Mouse (Mus musculus) cerebral cortex, adult 2 months (tissue): Measurements from ENCODE around the gene Heg1.

Experiments
- WGBS: fragments of 180-500 bp; shearing (Covaris S2); methylation state at CpG from one replicate; pipeline ENCODE4 v1.1.7; 2018; 5-methylcytosine and 5-hydroxymethylcytosine counted together

Gene Heg1

DNA sequence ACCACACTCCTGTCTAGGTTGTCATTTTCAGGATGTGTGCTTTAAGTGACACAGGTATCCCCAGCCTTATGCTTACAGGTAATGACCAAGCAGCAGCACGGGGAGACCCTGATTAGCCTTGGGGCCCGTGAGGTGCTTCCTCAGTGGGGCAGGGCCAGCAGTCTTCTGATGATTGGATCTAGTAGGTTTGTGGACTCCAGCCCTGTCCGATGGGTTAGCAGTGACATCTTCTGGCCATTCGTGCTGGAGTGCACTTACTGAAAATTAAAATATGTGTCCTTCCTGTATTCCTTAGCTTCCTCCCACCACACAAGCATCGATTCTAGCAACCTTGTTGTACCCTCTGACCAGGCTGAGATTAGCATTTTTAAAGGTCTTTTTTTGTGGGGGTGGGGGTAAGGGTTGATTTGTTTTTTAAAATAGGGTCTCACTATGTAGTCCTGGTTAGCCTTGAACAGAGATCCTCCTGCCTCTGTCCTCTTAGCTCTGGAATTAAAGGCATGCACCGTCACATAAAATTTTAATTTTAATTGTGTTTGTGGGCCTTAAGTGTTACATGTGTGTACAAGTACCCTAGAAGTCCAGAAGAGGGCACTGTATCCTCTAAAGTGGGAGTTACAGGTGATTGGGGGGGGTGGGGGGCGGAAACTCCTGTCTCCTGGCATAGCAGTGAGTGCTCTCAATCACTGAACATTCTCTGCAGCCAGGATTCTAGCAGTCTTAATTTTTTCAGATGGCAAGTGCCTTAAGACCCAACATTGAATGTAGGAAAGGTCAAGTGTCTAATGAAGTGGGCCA is 60.7 kb downstream of the Heg1 start:
- WGBS, result 52% methylated on average over 7 of the region's 7 CpGs

DNA sequence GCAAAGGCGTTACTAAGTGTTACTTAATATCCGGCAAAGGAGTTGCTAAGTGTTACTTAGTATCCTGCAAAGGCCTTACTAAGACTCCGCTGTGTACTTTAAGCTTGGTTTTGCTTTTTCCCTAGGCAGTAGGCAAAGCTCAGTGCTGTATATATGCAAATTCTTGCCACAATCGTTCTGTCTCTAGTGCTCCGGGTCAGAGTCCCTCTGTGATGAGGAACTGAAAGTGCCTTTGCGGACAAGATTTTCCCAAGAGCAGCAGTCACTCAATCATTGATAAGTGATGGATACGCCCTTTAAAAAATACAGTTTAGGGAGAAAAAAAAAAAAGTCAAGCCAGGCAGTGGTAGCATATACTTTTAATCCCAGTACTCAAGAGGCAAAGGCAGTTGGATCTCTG is 61.3 kb downstream of the Heg1 start:
- WGBS, result 82% methylated on average over 7 of the region's 7 CpGs

DNA sequence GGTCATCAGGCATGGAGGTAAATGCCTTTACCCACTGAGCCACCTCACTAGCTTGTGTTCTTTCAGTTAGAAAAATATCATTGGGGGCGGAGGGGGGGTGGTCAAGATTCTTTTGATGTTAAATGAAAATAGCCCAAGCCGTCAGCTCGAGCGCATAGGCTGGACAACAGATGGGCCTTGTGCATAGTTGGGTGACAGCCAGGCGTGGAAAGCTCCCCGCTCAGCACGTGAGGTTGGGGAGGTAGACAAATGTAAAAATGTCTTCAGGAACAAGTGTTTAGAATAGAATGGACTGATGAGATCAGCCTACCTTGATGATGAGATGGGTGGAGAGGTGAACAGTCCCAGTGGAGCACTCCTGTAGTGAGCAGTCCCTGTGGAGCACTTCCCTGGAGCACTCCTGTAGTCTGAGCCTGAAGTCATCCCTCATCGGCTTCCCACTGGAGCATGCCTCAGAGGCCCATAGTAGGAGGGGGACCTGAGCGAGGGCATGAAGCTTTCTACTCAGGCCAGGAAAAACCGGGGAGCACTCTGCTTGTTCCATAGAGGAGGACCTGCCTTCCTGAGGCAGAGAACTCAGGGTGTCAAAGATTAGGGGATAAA is 62.0 kb downstream of the Heg1 start:
- 57% methylated on average over 10 of the region's 10 CpGs for WGBS

DNA sequence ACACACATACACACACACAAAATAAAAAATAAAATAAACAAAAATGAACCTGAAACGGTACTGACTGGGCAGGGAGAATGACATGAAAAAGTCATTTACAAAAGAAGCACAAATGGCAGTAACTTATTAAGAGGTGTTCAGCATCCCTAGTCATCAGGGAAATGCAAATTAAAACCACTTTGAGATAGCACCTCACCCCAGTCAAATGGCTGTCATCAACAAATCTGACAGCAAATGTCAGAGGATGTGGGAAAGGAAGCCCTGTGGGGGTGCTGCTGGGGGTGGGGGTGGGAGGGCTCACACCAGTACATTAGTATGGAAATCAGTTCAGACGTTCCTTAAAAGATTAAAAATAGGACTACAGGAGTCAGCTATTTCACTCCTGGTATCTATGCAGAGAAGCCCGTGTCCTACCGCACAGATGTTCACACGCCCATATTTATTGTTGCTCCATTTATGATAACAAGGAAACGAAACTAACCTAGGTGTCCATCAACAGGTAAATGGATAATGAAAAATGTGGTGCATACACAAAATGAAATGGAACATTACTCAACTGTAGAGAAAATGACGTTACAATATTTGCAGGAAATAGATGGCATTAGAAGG is 63.3 kb downstream of the Heg1 start:
- WGBS, result 72% methylated on average over 7 of the region's 7 CpGs

DNA sequence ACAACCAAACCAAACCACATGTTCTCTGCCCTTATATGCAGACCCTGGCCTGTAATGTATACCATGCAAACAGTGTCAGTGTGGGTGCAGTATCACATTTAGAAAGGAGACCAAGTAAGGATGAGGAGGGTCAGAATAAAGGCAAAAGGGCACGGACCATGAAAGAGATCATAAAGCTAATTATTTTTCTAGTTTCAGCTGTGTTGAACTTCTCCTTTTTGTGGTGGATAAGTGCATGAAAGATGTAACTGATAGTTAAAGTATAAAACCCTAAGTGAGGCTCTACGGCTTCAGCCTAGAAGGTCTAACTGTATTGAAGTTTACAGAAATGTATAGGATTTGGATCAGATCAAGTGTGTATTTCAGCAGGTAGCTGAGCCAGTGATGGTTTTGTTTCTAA is 63.8 kb downstream of the Heg1 start:
- WGBS, result 98% methylated on average over 2 of the region's 2 CpGs

DNA sequence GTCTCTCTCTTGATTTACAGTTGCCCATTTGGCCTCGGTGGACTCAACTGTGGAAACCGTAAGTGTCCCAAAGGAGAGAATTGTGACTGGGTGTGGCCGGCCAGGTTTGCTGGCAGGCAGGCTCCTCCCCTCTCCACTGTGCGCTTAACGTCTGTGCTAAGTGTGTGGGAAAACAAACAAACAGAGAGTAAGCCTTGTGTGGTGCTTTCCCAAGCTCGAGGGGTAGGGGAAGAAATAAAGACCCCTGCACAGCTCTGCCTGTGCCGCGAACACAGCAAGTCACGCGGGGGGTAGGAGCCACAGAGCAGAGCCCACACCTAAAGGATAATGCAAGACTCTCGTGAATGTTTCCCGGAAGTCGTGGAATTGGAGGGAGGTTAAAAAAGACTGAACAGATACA is 67.0 kb downstream of the Heg1 start:
- 73% methylated on average over 13 of the region's 13 CpGs for WGBS

DNA sequence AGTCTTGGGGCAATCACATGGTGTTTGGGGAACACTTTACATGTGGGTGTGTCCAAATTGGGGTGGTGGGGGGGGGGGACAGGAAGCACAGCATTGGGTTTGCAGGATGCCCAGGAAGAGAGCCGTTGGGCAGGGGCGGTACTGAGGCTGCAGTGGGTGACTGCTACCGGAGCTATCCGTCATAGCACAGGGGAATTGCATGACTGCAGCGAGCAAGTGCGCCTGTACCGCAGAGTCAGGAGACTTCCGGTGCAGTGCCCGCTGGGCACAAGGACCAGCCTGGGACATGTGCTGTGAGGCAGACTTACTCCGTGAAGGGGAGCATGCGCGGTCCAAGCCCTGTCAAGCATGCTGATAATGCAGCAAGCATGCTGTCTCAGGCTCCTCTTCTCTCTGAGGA is 67.4 kb downstream of the Heg1 start:
- 76% methylated on average over 12 of the region's 12 CpGs for WGBS

DNA sequence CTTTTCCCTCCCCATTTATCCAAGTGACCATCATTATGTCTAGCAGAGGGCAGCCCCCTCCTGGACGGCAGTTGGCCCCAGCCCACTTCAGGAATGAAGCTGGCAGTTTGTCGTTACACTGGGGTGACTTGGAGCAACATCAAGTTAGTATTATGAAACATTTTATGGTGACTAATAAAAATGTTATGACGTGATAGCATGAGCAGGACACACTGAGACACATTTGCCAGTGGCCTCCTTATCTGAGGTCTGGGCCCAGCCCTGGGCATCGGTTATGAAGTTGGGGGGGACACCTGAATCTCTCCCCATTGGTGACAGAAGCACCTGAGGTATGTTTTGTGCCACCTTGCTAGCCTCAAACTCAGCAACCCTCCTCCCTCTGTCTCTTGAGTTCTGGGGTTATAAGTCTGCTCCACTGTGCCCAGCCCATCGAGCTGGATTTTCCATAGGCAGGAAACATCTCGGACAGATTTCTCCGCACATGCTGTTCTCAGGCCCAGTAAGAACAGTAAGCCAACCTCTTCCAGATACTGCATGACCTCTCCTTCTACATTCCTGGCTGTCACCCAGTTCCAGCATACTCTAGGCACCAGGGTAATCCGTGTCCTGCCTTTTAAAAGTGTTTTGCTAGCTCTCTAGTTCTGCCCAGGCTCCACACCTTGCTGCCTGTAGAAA is 68.9 kb downstream of the Heg1 start:
- 89% methylated on average over 8 of the region's 8 CpGs for WGBS

DNA sequence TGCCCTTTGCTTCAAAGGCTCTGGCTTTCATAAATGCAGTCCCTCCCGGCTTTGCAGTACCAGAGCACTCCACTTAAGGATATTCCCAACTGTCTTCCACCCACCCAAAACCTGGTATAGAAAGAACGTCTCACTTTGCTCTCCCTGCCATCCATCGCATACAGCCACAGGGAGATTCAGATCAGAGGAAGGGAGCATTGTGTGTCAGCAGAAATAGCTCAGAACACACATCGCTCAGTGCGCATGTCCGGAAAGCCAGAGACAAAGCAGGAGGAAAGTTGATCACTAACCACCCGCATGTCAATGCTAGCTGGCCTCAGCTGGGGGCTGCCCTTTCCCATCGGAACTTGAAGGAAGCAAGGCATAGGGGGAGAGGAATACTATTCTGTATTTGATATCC is 71.1 kb downstream of the Heg1 start:
- WGBS, result 44% methylated on average over 8 of the region's 8 CpGs

DNA sequence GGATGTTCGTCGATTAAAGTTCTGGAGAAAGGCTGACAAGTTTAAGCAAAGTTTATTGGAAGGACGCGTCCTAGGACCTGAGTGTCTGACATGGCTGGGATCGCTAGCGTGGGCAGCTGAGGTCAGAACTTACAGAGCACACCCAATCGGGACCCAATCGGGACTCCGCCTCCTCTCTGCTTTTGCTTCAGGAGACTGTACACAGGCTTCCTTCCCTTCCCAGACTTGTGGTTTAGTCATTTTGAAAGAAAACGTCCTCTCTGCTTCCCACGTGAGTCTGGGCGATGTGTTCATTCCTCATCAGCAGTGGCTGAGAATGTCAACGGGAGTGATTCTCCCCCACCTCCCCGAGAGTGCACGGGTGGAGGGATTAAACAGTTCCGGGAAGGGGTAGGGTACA is 71.8 kb downstream of the Heg1 start:
- WGBS, result 47% methylated on average over 16 of the region's 16 CpGs

DNA sequence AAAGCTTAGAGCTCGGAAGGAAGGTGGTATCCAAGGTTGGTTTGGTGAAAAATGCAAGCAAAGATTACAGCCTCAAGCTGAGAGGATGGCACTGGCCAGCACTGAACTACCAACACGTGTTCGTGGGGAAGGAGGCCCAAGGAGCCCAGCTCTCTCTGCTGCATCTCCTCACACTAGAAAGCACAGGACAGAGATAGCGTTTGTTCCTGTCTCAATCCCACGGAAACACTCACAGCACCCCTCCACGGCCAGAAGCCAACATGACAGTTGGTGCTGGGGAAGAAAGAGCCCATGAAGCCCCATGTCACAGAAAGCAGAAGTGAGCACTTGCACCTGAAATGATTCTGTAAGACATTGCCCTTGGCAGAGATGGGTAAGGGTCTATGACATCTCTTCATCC is 72.2 kb downstream of the Heg1 start:
- WGBS, result 40% methylated on average over 6 of the region's 6 CpGs

DNA sequence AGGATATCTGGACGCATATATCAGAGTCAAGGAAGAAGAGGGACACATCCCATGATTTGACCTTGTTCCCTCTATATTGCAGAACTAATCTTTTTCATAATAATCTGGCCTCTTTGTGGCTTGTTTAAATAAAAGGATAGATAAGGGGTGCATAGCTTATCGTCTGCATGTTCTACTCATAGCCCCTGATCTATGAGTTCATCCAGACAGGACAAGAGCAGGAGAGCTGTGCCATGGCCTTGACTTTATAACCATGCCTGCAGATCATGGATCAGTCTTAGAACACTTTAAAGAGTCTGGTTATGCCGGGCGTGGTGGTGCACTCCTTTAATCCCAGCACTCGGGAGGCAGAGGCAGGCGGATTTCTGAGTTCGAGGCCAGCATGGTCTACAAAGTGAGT is 75.0 kb downstream of the Heg1 start:
- 97% methylated on average over 7 of the region's 7 CpGs for WGBS

DNA sequence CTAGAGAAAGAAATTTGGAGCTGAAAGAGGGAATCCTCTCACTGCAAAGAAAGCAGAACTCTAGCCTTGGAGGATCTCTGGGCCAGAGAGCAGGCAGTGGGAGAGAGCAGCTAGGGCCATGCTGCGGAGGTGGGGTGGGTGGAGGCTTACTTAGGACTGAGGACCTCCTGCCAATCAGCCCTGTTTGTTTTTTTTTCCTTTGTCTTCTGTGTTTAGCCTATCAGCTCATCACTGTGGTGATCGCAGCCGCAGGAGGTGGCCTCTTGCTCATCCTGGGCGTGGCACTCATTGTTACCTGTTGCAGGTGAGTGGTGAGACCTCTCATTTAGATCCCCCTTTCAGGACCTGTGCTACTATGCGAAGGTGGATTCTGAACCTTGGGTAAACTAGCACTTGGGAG is 76.4 kb downstream of the Heg1 start:
- WGBS, result 66% methylated on average over 5 of the region's 5 CpGs

DNA sequence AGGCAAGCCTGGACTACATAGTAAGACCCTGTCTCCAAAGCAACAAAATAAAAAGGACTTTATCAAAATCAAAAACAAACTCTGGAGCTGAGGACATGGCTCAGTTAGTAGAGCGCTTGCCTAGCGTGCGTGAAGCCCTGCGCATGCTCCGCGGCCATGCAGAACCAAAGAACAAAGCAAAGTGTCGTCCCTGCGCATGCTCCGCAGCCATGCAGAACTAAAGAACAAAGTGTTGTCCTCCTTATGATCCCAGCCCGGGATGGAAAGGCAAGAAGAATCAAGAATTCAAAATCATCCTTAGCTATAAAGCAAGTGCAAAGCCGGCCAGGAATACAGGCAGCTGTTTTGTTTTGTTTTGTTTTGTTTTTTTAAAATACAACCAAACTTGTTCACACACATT is 76.8 kb downstream of the Heg1 start:
- 86% methylated on average over 11 of the region's 11 CpGs for WGBS

DNA sequence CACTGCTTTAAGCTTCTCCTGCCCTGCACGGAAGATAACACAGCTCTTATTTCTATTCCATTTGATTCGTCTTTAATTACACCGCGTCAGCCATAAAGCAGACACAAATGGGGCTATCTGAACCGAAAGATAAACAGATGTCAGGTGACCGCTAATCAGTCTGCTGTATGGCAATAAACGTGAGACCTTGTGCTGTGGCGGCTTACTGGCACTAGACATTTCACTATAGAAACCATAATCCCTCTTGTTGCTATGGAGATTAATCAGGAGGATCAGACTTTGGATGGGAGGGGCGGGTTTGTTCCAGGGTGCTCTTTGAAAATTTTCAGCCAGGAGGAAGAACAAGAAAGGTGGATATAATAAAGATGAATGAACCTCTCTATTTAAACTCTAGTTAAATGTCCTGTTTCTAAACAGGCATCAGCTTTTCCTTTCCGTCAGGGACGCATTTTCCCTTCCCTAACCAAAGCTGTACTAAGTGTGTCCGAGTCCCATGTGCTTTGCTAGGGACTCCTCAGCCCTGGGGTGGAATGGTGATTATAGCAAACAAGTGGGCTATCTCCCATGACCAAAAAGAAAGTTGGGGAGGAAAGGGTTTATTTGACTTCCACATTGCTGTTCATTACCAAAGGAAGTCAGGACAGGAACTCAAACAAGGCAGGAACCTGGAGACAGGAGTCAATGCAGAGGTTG is 80.5 kb downstream of the Heg1 start:
- 46% methylated on average over 12 of the region's 12 CpGs for WGBS

DNA sequence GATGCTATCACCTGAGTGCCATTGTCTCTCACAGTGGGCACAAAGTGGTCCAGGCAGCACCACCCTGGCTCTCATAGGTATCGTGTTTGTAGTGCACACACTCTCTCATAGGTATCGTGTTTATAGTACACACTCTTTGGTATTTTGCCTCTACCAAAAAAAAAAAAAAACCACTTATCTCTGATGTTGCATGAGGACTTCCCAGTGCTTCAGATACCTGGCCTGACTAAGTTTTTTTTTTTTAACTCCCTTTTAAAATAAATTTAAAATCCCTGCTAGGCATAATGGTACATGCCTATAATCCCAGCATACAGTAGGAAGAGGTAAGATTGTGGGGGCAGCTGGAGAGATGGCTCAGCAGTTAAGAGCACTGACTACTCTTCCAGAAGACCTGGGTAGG is 81.3 kb downstream of the Heg1 start:
- 96% methylated on average over 2 of the region's 2 CpGs for WGBS

DNA sequence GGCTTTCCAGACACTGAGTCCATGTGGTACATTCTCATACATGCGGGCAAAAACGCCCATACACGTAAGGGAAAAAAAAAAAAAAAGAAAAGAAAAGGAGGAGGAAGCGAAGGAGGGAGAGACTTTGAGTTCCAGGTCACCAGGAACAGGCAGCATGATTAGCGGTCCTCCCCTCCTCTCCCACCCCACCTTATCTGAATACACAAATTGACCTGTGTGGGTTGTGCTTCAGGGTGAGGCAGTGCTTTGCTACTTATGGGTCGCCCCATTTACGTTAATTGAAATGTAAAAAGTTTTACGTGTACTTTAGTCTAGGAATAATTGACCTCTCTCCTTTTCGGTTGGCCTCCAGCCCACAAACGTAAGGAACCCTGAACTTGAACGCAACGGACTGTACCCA is 82.1 kb downstream of the Heg1 start:
- 88% methylated on average over 12 of the region's 12 CpGs for WGBS

DNA sequence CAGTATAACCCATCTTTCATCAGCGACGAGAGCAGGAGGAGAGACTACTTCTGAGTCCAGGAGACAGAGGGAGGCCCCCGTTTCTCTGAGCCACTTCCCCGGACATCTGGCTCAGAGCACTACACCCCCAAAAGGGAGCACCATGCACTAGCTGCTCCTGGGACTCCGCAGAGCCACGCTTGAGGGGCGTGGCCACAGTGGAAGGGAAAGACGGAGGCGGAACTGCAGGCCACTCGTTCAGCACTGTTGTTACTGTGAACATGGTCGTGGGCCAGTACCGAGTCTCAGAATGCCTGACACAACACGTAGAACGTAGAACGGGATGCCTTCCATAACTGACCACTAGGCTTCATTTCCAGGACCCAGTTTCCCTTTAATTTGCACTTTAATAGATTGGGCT is 82.6 kb downstream of the Heg1 start:
- WGBS, result 82% methylated on average over 15 of the region's 15 CpGs

DNA sequence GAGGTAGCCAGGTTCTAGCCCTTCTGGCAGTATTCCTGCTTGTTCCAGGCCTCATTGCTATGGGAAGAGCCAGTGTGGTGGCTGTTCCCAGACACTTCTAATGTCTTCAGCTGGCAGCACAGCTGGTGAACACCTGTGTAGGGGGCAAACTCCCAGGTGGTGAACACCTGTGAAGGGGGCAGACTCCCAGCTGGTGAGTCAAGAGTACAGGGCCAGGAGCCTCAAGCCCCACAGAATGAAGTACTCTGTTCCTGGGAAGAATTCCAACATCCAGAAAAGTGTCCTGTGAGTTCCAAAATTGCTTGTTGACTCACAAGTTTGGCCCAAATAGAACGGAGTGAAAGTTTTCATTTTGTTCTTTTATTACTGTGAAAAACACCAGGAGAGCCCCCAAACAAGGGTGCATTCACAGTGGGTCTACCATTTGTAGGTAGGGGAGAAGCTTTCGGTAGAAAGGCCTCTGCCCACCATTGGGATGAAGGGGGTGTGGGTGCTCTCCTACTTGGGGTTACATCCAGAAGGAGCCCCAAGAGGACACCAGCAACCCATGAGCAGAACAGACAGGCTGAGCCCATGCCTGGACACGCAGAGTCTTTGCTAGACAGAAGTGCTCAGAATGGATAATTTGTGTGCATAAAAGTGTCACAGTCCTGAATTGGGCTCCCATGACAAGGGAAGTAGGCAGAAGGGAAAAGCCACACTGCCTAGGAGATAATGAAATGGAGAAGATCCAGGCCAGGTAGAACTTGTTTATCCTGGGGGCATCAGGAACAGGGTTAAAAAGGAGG is 84.5 kb downstream of the Heg1 start:
- 56% methylated on average over 3 of the region's 3 CpGs for WGBS

DNA sequence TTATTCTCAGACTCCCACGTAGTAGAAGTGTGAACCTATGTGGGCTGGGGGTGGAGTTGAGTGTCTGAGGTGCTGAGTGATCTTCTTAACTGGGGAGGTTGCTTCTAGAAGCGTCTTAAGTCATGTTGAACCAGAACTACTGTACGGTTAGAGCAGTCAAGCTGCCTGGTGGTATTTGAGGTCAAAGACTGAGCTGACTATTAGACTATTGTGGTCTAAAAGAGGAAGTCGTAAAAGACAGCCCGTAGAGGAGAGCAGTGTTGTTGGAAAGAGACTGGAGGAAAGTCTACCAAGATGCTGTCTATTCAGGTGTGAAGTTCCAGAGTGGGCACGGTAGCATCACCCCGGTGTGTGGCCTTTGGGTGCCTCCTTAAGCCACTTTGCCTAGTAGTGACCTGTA is 85.7 kb downstream of the Heg1 start:
- WGBS, result 75% methylated on average over 7 of the region's 7 CpGs

DNA sequence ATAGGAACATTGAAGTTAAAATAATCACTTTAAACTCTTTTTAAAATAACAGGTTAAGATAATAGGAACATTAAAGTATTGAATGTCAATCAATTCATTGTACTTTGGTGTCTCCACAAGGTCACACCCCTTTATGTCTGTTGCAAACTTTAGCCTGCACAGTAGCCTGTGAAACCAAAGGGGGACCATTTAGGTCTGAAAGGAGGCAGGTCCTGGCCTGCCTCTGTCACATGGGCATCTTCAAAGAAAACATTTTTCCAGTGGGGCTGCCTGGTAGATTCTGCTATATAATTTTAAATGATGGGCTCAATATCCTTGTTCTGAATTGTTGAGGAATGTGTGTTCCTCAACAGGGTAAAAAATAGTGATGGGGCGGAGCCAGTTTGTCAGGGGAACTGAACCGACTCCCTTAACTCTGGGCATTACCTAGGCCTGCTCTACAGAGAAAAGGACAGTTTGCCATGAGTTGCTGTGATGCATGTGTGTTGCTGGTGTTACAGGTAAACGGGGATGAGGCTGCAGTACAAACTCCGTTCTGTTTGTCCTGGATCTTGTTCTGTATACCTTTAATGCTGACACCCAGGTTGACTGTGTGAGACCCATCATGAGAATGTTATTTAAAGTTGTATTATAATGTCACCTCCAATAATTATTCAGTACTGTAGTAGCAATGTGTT is 86.7 kb downstream of the Heg1 start:
- 97% methylated on average over 4 of the region's 4 CpGs for WGBS
